Mouse (Mus musculus) lung, embryonic 16.5 days (tissue): ENCODE data around the gene Crtap. TPM values are rescaled to one million over a fixed set of nuclear protein-coding genes. Genes with fewer than 3 reads are reported as not detected.
"Not testable (repeated sequence)": the region's sequence is repeated elsewhere in the genome, so short reads cannot be mapped to it uniquely, and the experiment has no call there.

ENCODE experiments used
- ATAC-seq: fragments of 200-750 bp; cut with Nextera tagmentation; 2 replicates; pipeline ENCODE4 v1.8.0; 2017; ENCODE audit warnings: low read depth, mild to moderate bottlenecking, moderate library complexity
- H3K27ac ChIP-seq: fragments of 300-500 bp; sonication (generic); 2 replicates; pipeline ENCODE4 v1.5.1; 2014; ENCODE audit warnings: mild to moderate bottlenecking, control low read depth, low read length
- H3K27me3 ChIP-seq: fragments of 300-500 bp; sonication (generic); 2 replicates; pipeline ENCODE4 v1.6.1; 2014; ENCODE audit warnings: low read depth, low read length, mixed read lengths; ENCODE audit not compliant: control insufficient read depth, insufficient read depth
- H3K36me3 ChIP-seq: fragments of 300-500 bp; sonication (generic); 2 replicates; pipeline ENCODE4 v1.6.1; 2014; ENCODE audit warnings: low read length; ENCODE audit not compliant: control insufficient read depth, insufficient read depth
- H3K4me1 ChIP-seq: fragments of 300-500 bp; sonication (generic); replicated peaks from 2 replicates; pipeline ENCODE4 v1.6.1; 2014; ENCODE audit warnings: low read length, mixed read lengths; ENCODE audit not compliant: control insufficient read depth, insufficient read depth
- H3K4me2 ChIP-seq: fragments of 300-500 bp; sonication (generic); 2 replicates; pipeline ENCODE4 v1.6.1; 2014; ENCODE audit warnings: low read depth, low read length, control low read depth
- H3K4me3 ChIP-seq: fragments of 300-500 bp; sonication (generic); 2 replicates; pipeline ENCODE4 v1.5.1; 2014; ENCODE audit warnings: mild to moderate bottlenecking, low read length, control low read depth
- H3K9ac ChIP-seq: fragments of 300-500 bp; sonication (generic); 2 replicates; pipeline ENCODE4 v1.6.1; 2014; ENCODE audit warnings: low read length, control low read depth
- H3K9me3 ChIP-seq: fragments of 300-500 bp; sonication (generic); 2 replicates; pipeline ENCODE4 v1.6.1; 2016; ENCODE audit warnings: low read length; ENCODE audit not compliant: control insufficient read depth
- WGBS: fragments of 180-500 bp; shearing (Covaris S2); extraction: QIAGEN DNeasy Blood & Tissue Kit; methylation state at CpG from one replicate; pipeline ENCODE4 v1.1.7; 2014; 5-methylcytosine and 5-hydroxymethylcytosine counted together
- polyA plus RNA-seq: library from polyadenylated mRNA; unstranded; fragments of >200 nt; fragmentation: Nextera tagmentation; extraction: Ambion mirVana; gene quantifications from 2 replicates; pipeline ENCODE4 v1.2.1, GENCODE M21; 2015

Crtap gene
- polyA plus RNA-seq, 1 experiment from 2014 or later = 147 TPM

DNA sequence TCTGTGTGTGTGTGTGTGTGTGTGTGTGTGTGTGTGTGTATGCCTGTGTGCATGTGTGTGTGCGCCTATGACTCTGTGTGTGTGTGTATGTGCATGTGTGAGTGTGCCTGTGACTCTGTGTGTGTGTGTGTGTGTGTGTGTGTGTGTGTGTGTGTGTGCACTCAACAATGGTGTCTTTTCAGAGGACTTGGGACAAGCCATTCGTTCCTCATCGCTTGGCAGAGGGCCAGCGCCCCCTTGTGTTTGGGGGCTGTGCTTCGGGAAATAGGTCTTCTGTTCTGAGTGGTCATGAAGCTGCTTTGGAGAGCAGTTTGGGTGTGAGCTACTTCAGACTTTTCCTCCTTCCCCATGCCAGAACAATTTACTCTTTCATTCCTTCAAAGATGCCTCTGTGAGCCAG is 18.8 kb downstream of the Crtap start:
- not testable (repeated sequence) for H3K27ac ChIP-seq, H3K4me2 ChIP-seq, H3K4me3 ChIP-seq, ATAC-seq, H3K9me3 ChIP-seq, H3K4me1 ChIP-seq, H3K27me3 ChIP-seq, H3K36me3 ChIP-seq, H3K9ac ChIP-seq
- WGBS = 26% methylated on average over 5 of the region's 5 CpGs

DNA sequence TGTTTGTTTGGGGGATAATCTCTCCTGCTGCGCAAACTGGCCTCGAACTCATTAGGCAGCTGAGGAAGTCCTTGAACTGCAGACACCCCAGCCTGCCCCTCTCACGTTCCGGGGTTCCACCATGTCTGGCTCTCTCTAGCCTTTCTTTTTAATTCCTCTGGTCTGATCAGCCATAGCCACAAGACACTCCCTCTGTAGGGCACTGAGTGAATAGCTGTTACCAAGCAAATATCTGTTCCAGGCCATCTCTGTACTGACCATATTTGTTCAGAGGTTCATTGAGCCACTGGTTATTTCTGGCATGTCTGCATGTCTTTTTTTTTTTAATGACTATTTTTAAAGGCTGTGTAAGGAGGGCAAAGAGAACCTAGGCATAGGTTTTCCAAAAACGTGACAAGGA is 21.1 kb downstream of the Crtap start:
- H3K27ac ChIP-seq, H3K9ac ChIP-seq, H3K4me3 ChIP-seq, H3K4me2 ChIP-seq, H3K9me3 ChIP-seq, H3K27me3 ChIP-seq, H3K4me1 ChIP-seq, ATAC-seq, H3K36me3 ChIP-seq: not testable (repeated sequence)
- 52% methylated on average over 5 of the region's 5 CpGs for WGBS

DNA sequence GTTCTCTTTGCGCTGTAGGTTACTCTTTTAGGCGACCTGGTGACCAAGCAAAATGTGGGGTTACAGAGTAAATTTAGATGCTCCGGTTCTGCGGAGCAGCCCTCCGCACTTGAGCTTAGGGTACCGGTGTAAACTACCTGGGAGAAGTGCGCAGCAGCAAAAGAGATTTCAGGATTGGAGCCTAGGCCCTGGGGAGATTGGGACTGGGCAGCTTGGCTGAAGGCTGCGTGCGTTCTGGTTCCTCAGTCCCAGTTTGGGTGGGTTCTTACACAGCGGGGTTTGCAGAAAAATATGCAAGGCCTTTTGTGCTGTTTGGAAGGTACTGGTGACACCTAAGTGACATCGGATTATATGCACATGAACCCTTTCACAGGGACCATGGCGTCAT is 22.0 kb downstream of the Crtap start:
- peak; percentile 20; the same call in 1 of the 2 replicates for ATAC-seq
- 0 out of 2 replicates have a peak, but pooled peaks cover under 1% of the 10 kb centered on the region for H3K36me3 ChIP-seq
- peak overlapping the region; percentile 69 for H3K9ac ChIP-seq
- H3K4me2 ChIP-seq = peak overlapping the region; percentile 97
- peaks cover 4% of the 10 kb centered on the region; the same call in 1 of the 2 replicates for H3K4me1 ChIP-seq
- peak overlapping the region; percentile 16; the same call in 1 of the 2 replicates for H3K27ac ChIP-seq
- no peaks in the 10 kb centered on the region for H3K27me3 ChIP-seq
- peak overlapping the region; percentile 59 for H3K4me3 ChIP-seq
- no peaks in the 10 kb centered on the region for H3K9me3 ChIP-seq
- 11% methylated on average over 12 of the region's 12 CpGs for WGBS

DNA sequence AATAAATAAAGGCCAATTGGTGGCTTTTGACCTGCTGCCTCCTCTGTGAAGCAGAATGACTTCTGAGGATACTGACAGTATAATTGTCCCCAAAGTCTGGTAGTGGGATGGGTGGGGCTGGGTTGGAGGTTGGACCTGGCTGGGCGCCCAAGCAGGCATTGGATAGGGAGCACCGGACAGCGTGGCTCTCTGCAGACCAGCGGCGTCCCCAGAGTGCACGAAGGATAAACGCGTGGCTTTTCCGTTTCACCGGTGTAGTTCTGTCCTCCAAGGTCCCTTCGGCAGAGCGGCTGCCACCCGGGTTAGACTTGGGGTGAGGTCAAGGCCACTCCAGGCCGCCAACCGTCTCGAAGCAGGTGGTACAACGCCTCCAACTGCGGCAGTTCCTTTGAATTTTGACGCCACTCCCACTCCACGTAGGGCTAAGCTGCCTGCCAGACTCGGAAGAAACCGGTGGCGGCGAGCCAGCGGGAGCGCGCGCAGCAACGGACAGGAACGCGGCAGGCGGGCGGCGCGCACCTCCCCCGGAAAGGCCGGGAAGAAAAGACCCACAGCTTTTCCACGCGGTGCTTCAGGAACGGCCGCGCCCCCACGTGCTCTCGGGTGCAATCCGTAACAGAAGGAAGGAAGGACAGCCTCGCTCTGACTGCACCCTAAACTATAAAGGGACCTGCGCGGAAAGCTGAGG is 22.5 kb downstream of the Crtap start:
- peak; percentile 90 for ATAC-seq
- Histone ChIP-seq H3K36me3 (no peaks in the 10 kb centered on the region), H3K4me3 (peak overlapping the region; percentile 59), H3K27me3 (no peaks in the 10 kb centered on the region), H3K4me2 (peak overlapping the region; percentile 97), H3K9me3 (no peaks in the 10 kb centered on the region), H3K27ac (peak overlapping the region; percentile 43; the same call in 1 of the 2 replicates), H3K4me1 (peaks cover 4% of the 10 kb centered on the region; the same call in 1 of the 2 replicates), H3K9ac (peak overlapping the region; percentile 69)
- whole genome bisulfite sequencing = under 1% methylated on average over 48 of the region's 48 CpGs

- 0 out of 2 replicates have a peak, but pooled peaks have one; percentile 31 for ATAC-seq
- not testable (repeated sequence) for H3K4me1 ChIP-seq, H3K36me3 ChIP-seq, H3K9me3 ChIP-seq, H3K9ac ChIP-seq, H3K4me2 ChIP-seq, H3K27me3 ChIP-seq, H3K27ac ChIP-seq, H3K4me3 ChIP-seq
- 58% methylated on average over 9 of the region's 9 CpGs for WGBS
Observed at GRCm38 (mm10) chr9:114329855-114330254, 60.6 kb downstream of the Crtap start, which contains the start of gene Bcl2a1c. TSS of gene Bcl2a1c (plus strand) at chr9:114330135.

DNA sequence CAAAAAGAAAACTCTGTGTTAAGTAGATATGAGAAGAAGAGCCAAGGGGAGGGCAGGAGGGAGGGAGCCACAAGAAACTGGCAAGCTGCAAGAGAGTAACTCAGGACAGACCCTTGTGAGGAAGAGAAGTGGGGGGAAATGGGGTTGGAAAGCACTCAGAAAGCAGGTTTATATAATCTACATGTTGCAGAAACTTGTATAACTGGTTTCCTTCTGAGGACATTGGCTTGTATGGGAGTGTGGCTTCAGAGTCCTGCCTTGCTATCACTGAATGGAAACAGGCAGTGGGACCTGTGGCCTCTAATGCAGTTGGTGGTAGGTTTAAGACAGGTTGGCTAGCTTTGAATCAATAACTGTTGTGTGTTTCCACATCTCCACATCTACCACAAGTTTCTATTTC is 62.1 kb downstream of the Crtap start:
- peak; percentile 82 for ATAC-seq
- not testable (repeated sequence) for H3K9me3 ChIP-seq, H3K27me3 ChIP-seq, H3K4me1 ChIP-seq, H3K9ac ChIP-seq, H3K4me3 ChIP-seq, H3K36me3 ChIP-seq, H3K4me2 ChIP-seq, H3K27ac ChIP-seq

- no peak for ATAC-seq
Observed at GRCm38 (mm10) chr9:114326011-114326748, 64.3 kb downstream of the Crtap start.

More at GRCm38 (mm10) chr9:114326011-114326748, 64.3 kb downstream of the Crtap start:
- Histone ChIP-seq H3K4me2 (no peak overlapping the region), H3K27ac (no peak overlapping the region), H3K27me3 (no peaks in the 10 kb centered on the region), H3K4me3 (no peak overlapping the region), H3K9ac (no peak overlapping the region), H3K4me1 (no peaks in the 10 kb centered on the region), H3K36me3 (no peaks in the 10 kb centered on the region), H3K9me3 (no peaks in the 10 kb centered on the region)
- 61% methylated on average over 3 of the region's 3 CpGs for WGBS

Other genes starting within 250 kb of the Crtap start
- gene Bcl2a1c, start 60.5 kb downstream of the Crtap start, polyA plus RNA-seq = not detected in 2 replicates
- gene Glb1, start 10.4 kb upstream of the Crtap start, polyA plus RNA-seq = 51.7 and 53.6 TPM in 2 replicates
- gene Tmppe, start 10.4 kb upstream of the Crtap start, polyA plus RNA-seq = 11.1 and 11.2 TPM in 2 replicates
- gene Ccr4, start 114.2 kb upstream of the Crtap start, polyA plus RNA-seq = 0.11 and 0.25 TPM in 2 replicates
- 0.21 and 0.72 TPM in 2 replicates for gene C130032M10Rik, start 125.0 kb upstream of the Crtap start, polyA plus RNA-seq
- 0.79 and 0.87 TPM in 2 replicates for gene Trim71, start 173.7 kb upstream of the Crtap start, polyA plus RNA-seq
- gene Cnot10, start 249.5 kb upstream of the Crtap start, polyA plus RNA-seq = 64.4 and 64.7 TPM in 2 replicates